In genomic region chr11:117092711-117093110, GRCm38 (mm10) we compare ENCODE assay signal across 11 mouse cellular contexts. TPM values are rescaled to one million over a fixed set of nuclear protein-coding genes. Genes with fewer than 3 reads are reported as not detected.
DNase-seq lines count a peak whose midpoint lies in the region; ATAC-seq and TF ChIP-seq lines count a peak whose summit lies in the region.
"Had no signal": no experiment of that assay in that cellular context is flagged by ENCODE, and none has a peak within 500 bp of the region (broad histone marks: within the 10 kb centered on the region; RNA-seq: fewer than 3 reads in every experiment).

No protein-coding gene starts in this region.

- no peak overlapping the region for H3K4me2 ChIP-seq in heart, embryonic 11.5 days
- no peak overlapping the region for H3K4me2 ChIP-seq in intestine, postnatal 0 days (replicated peaks; ENCODE audit: low read depth)

- intact Hi-C loops in heart, postnatal 36 days (cut with DNase I) = loop anchor here (2.0 kb wide), 1 partner anchor 22 kb away; the partner anchor contains the start of gene Sec14l1

- no peaks in the 10 kb centered on the region for H3K36me3 ChIP-seq in heart, embryonic 11.5 days (ENCODE audit: control insufficient read depth, insufficient read depth, low read length)
- peaks cover 0 to 35% of the 10 kb centered on the region in 2 experiments; a peak in 2 of 4 replicates for H3K36me3 ChIP-seq in MEL (ENCODE audit: control insufficient read depth in 1 of 2, insufficient read depth in 2 of 2, low read length in 2 of 2)
- no peaks in the 10 kb centered on the region for H3K36me3 ChIP-seq in intestine, postnatal 0 days (ENCODE audit: control insufficient read depth, insufficient read depth)
- no peaks in the 10 kb centered on the region for H3K36me3 ChIP-seq in forebrain, embryonic 10.5 days (replicated peaks)
- H3K36me3 ChIP-seq: limb, embryonic 15.5 days had no signal

- TF ChIP-seq RAD21 in MEL (IDR thresholded peaks at IDR 0.05; ENCODE audit: low read depth, low read length) = no peak

- no peak overlapping the region for H3K4me3 ChIP-seq in heart, embryonic 11.5 days (ENCODE audit: low read depth, low read length)
- H3K4me3 ChIP-seq in MEL (ENCODE audit: control insufficient read depth in 1 of 2, insufficient read depth in 1 of 2, low read depth in 2 of 2, low read length in 2 of 2) = no peak overlapping the region
- H3K4me3 ChIP-seq in intestine, postnatal 0 days (ENCODE audit: low read depth, low read length) = no peak overlapping the region
- no peak overlapping the region for H3K4me3 ChIP-seq in forebrain, embryonic 10.5 days

- no peak for TF ChIP-seq EP300 in MEL (IDR thresholded peaks at IDR 0.05; ENCODE audit: low read depth in 1 of 2, low read length in 2 of 2)

- H3K79me2 ChIP-seq in MEL (ENCODE audit: control insufficient read depth, insufficient read depth, low read length, poor library complexity) = no peaks in the 10 kb centered on the region

- DNase-seq in heart, postnatal 36 days = no peak
- peak; percentile 86 for DNase-seq in CD4-positive helper T cell, adult 2 months (ENCODE audit: low read depth, low spot score)
- peak; percentile 26 for DNase-seq in MEL (ENCODE audit: low read depth, low spot score)
- peak; percentile 48 for DNase-seq in retina, embryonic 14.5 days (ENCODE audit: low spot score)
- DNase-seq in forebrain, embryonic 10.5 days (ENCODE audit: extremely low spot score, low spot score) = no peak
- DNase-seq in lung, postnatal 25 days (ENCODE audit: low spot score) = no peak
- DNase-seq: cerebellum, adult 9-10 months had no signal

- H3K4me1 ChIP-seq in heart, embryonic 11.5 days (ENCODE audit: control insufficient read depth, insufficient read depth, low read length) = peaks cover 46% of the 10 kb centered on the region
- H3K4me1 ChIP-seq in MEL (ENCODE audit: control insufficient read depth in 1 of 2, insufficient read depth in 2 of 2, low read length in 2 of 2) = peaks cover 34 to 39% of the 10 kb centered on the region in 2 experiments
- 0 out of 2 replicates have a peak, but pooled peaks cover 3% of the 10 kb centered on the region for H3K4me1 ChIP-seq in intestine, postnatal 0 days (replicated peaks; ENCODE audit: control insufficient read depth, insufficient read depth, low read length)
- H3K4me1 ChIP-seq in forebrain, embryonic 10.5 days = peaks cover 52% of the 10 kb centered on the region

- TF ChIP-seq CTCF in MEL (IDR thresholded peaks at IDR 0.05 in 2 of 3, conservative IDR thresholded peaks at IDR 0.05 in 1 of 3; ENCODE audit: control insufficient read depth in 1 of 3, insufficient read depth in 1 of 3, low read depth in 2 of 3, low read length in 3 of 3, poor library complexity in 1 of 3, severe bottlenecking in 1 of 3) = no peak
- no peak for TF ChIP-seq CTCF in intestine, postnatal 0 days (IDR thresholded peaks at IDR 0.05; ENCODE audit: low read depth)

- no peak for TF ChIP-seq POLR2A in MEL (IDR thresholded peaks at IDR 0.05; ENCODE audit: control insufficient read depth in 1 of 2, insufficient read depth in 1 of 2, low read depth in 1 of 2, low read length in 2 of 2, poor library complexity in 1 of 2)

- ATAC-seq in heart, embryonic 11.5 days (replicated peaks; ENCODE audit: insufficient number of reproducible peaks, low FRiP score, low TSS enrichment) = no peak
- no peak for ATAC-seq in intestine, postnatal 0 days
- ATAC-seq: Patski had no signal

- H3K27me3 ChIP-seq in heart, embryonic 11.5 days (ENCODE audit: control insufficient read depth, insufficient read depth, low read length) = no peaks in the 10 kb centered on the region
- peaks cover 0 to 5% of the 10 kb centered on the region in 2 experiments; a peak in 1 of 4 replicates for H3K27me3 ChIP-seq in MEL (ENCODE audit: control insufficient read depth in 1 of 2, insufficient read depth in 2 of 2, low read length in 2 of 2)
- no peaks in the 10 kb centered on the region for H3K27me3 ChIP-seq in intestine, postnatal 0 days (replicated peaks; ENCODE audit: control insufficient read depth, insufficient read depth, low read length)
- H3K27me3 ChIP-seq in forebrain, embryonic 10.5 days (ENCODE audit: poor library complexity, severe bottlenecking) = no peaks in the 10 kb centered on the region
- H3K27me3 ChIP-seq: limb, embryonic 15.5 days; Patski had no signal

- H3K9ac ChIP-seq in heart, embryonic 11.5 days (ENCODE audit: low read depth, low read length) = 0 out of 2 replicates have a peak overlapping the region, but pooled peaks have one; percentile 28
- no peak overlapping the region for H3K9ac ChIP-seq in MEL (ENCODE audit: control insufficient read depth, low read depth, low read length, poor library complexity, severe bottlenecking)
- no peak overlapping the region for H3K9ac ChIP-seq in intestine, postnatal 0 days (ENCODE audit: low read depth, low read length)
- H3K9ac ChIP-seq: limb, embryonic 15.5 days had no signal

- no peaks in the 10 kb centered on the region for H3K9me3 ChIP-seq in heart, embryonic 11.5 days (replicated peaks; ENCODE audit: control insufficient read depth, low read length)
- no peaks in the 10 kb centered on the region for H3K9me3 ChIP-seq in MEL (replicated peaks; ENCODE audit: insufficient read depth, low read length)
- H3K9me3 ChIP-seq in intestine, postnatal 0 days (ENCODE audit: control insufficient read depth) = no peaks in the 10 kb centered on the region
- no peaks in the 10 kb centered on the region for H3K9me3 ChIP-seq in forebrain, embryonic 10.5 days
- H3K9me3 ChIP-seq: limb, embryonic 15.5 days had no signal

- WGBS in heart, embryonic 11.5 days (ENCODE audit: insufficient replicate concordance) = 30% methylated on average over 8 of the region's 8 CpGs
- 59% methylated on average over 8 of the region's 8 CpGs for WGBS in intestine, postnatal 0 days
- WGBS in forebrain, embryonic 10.5 days = 25% methylated on average over 8 of the region's 8 CpGs

- no peak overlapping the region for H3K27ac ChIP-seq in heart, embryonic 11.5 days (ENCODE audit: low read depth, low read length)
- no peak overlapping the region for H3K27ac ChIP-seq in MEL (ENCODE audit: control insufficient read depth, low read depth, low read length)
- no peak overlapping the region for H3K27ac ChIP-seq in intestine, postnatal 0 days (ENCODE audit: low read depth, low read length)
- H3K27ac ChIP-seq in forebrain, embryonic 10.5 days = no peak overlapping the region

TF ChIP-seq in MEL, 35 proteins besides CTCF, POLR2A, EP300 and RAD21:
- TF ChIP-seq MXI1 (IDR thresholded peaks at IDR 0.05; ENCODE audit: low read depth, low read length) (no peak), MAFK (IDR thresholded peaks at IDR 0.05; ENCODE audit: borderline replicate concordance, low read depth, low read length) (peak; percentile 73)

RNA-seq across cellular contexts. Expression of gene Sec14l1, which starts 22.3 kb away (rescaled TPM):
- polyA plus RNA-seq in heart, embryonic 11.5 days (2014; fragmentation: Nextera tagmentation; extraction: Ambion mirVana) = 32.6 and 39.4 TPM in 2 replicates
- 10 to 100 TPM; 67.9 to 75.2 TPM for total RNA-seq in heart, postnatal 36 days (2021)
- 42.0 and 44.6 TPM in 2 replicates for total RNA-seq in MEL (2012; rRNA removed)
- 10 to 100 TPM in 1 of 2 experiments, not detected in 1; 55.9 TPM for polyA plus RNA-seq in MEL (2012; ENCODE audit: insufficient read depth in 1 of 2, insufficient read length in 2 of 2, low read depth in 1 of 2, low replicate concordance in 2 of 2, missing spikeins in 1 of 2)
- 22.8 and 23.9 TPM in 2 replicates for polyA plus RNA-seq in intestine, postnatal 0 days (2015; fragmentation: Nextera tagmentation; extraction: Ambion mirVana)
- polyA plus RNA-seq in forebrain, embryonic 10.5 days (2016; fragmentation: Nextera tagmentation; extraction: Ambion mirVana) = 44.3 and 46.7 TPM in 2 replicates

Comparison
In these comparisons a context has a peak if more than half of its experiments do, and no peak if none do; other contexts are left out.
1. DNase-seq: peak in CD4-positive helper T cell, adult 2 months (single experiment), MEL (single experiment) and retina, embryonic 14.5 days (single experiment); none in heart, postnatal 36 days (0 of 2), forebrain, embryonic 10.5 days (single experiment) and lung, postnatal 25 days (single experiment).